Mouse (Mus musculus) spleen, adult 2 months (tissue): Measurements from ENCODE around the gene Hira.
"Not testable (repeated sequence)": the region's sequence is repeated elsewhere in the genome, so short reads cannot be mapped to it uniquely, and the experiment has no call there.

Source experiments
- CTCF ChIP-seq: fragments of 200-500 bp; IDR thresholded peaks from 2 replicates; pipeline ENCODE4 v1.5.1; 2011; ENCODE audit warnings: mild to moderate bottlenecking, inconsistent platforms; ENCODE audit not compliant: insufficient read depth, insufficient read length, insufficient replicate concordance; ENCODE audit errors: extremely low read depth
- POLR2A ChIP-seq: fragments of 200-500 bp; IDR thresholded peaks from 2 replicates; pipeline ENCODE4 v1.6.1; 2011; ENCODE audit warnings: low read depth, low read length, inconsistent platforms

DNA sequence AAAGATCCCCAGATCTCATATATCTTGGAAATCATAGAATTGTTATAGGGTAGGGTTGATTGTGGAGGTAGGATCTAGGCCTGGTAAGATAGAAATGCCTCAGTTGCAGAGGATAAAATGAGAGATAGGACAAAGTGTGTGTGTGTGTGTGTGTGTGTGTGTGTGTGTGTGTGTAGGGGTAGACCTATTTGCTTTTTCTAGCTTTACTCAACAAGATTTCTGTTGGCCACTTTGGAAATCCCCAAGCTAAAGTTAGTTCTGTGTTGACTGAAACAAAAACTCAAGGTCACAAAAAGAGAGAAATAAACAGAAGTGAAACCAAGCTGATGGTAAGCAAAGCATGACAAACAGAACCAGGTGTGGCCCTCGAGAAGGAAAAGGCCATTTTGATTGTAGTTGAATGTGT, 130.4 kb downstream of the Hira start:
- not testable (repeated sequence) for TF ChIP-seq CTCF, POLR2A
